Mouse (Mus musculus) embryo, embryonic 11.5 days (tissue): ENCODE results near the gene Ldlrap1.
A peak's percentile ranks its signal among the peaks of the same experiment; 100 is the strongest.

Source experiments
- DNase-seq: peaks from one replicate; pipeline ENCODE4 v3.0.0-alpha.2; 2012; ENCODE audit warnings: low read depth, low spot score

Gene Ldlrap1

GRCm38 (mm10) chr4:134713937-134714336 is 53.9 kb downstream of the Ldlrap1 start:
- DNase-seq: peak; percentile 68

GRCm38 (mm10) chr4:134705311-134705710 is 62.5 kb downstream of the Ldlrap1 start:
- no peak for DNase-seq

- no peak for DNase-seq
Measured at GRCm38 (mm10) chr4:134704590-134704989, 63.2 kb downstream of the Ldlrap1 start.

GRCm38 (mm10) chr4:134703835-134704546 is 63.8 kb downstream of the Ldlrap1 start, which contains the start of gene Man1c1:
Gene Man1c1 (minus strand): TSS chr4:134704290.
- peak; percentile 96 for DNase-seq

GRCm38 (mm10) chr4:134702981-134703834 is 64.6 kb downstream of the Ldlrap1 start:
- DNase-seq: no peak

- DNase-seq: peak; percentile 47
Measured at GRCm38 (mm10) chr4:134701934-134702333, 65.9 kb downstream of the Ldlrap1 start.

- no peak for DNase-seq
Measured at GRCm38 (mm10) chr4:134700911-134701310, 66.9 kb downstream of the Ldlrap1 start.

- no peak for DNase-seq
Measured at GRCm38 (mm10) chr4:134693202-134693940, 74.5 kb downstream of the Ldlrap1 start.

- DNase-seq: no peak
Measured at GRCm38 (mm10) chr4:134692388-134692787, 75.4 kb downstream of the Ldlrap1 start.
